In genomic region chr16:58715018-58715417, GRCm38 (mm10) we compare ENCODE assay signal across 29 mouse cellular contexts. TPM values are rescaled to one million over a fixed set of nuclear protein-coding genes. Genes with fewer than 3 reads are reported as not detected.
DNase-seq lines count a peak whose midpoint lies in the region; TF ChIP-seq lines count a peak whose summit lies in the region.
"Had no signal": no experiment of that assay in that cellular context is flagged by ENCODE, and none has a peak within 500 bp of the region (broad histone marks: within the 10 kb centered on the region; RNA-seq: fewer than 3 reads in every experiment).

No protein-coding gene starts in this region.

- peak overlapping the region; percentile 87 for H3K4me2 ChIP-seq in CH12.LX (ENCODE audit: insufficient read depth, low read depth, poor library complexity, severe bottlenecking)
- H3K4me2 ChIP-seq: embryonic facial prominence, embryonic 13.5 days; embryonic facial prominence, embryonic 15.5 days; forebrain, embryonic 12.5 days had no signal

- no peak for TF ChIP-seq POLR2A in testis, adult 2 months (IDR thresholded peaks at IDR 0.05; ENCODE audit: control insufficient read depth, low read depth, low read length)
- TF ChIP-seq POLR2A in CH12.LX (IDR thresholded peaks at IDR 0.05; ENCODE audit: low read depth, low read length), result no peak

- 73% methylated on average over 4 of the region's 4 CpGs for WGBS in limb, embryonic 10.5 days

- TF ChIP-seq CTCF in testis, adult 2 months (IDR thresholded peaks at IDR 0.05; ENCODE audit: control insufficient read depth, insufficient read depth, insufficient replicate concordance, low read depth, low read length), result no peak
- TF ChIP-seq CTCF in CH12.LX (conservative IDR thresholded peaks at IDR 0.05 in 1 of 2, IDR thresholded peaks at IDR 0.05 in 1 of 2; ENCODE audit: low read depth in 2 of 2, low read length in 2 of 2), result no peak
- TF ChIP-seq CTCF in layer of hippocampus, adult 2 months (conservative IDR thresholded peaks at IDR 0.05), result no peak

- dilution Hi-C loops in CH12.LX (cut with MboI; ENCODE audit: extremely low pct_ligation_motif_present, extremely low pct_unique_long_range_greater_than_20kb, low sequenced_read_pairs), result no loop called here

- peaks cover 9% of the 10 kb centered on the region; the same call in 1 of the 2 replicates for H3K79me2 ChIP-seq in CH12.LX (replicated peaks; ENCODE audit: control insufficient read depth, extremely low read depth, insufficient read depth, poor library complexity, severe bottlenecking)

- H3K9me3 ChIP-seq in CH12.LX (replicated peaks; ENCODE audit: low read length), result no peaks in the 10 kb centered on the region
- no peaks in the 10 kb centered on the region for H3K9me3 ChIP-seq in limb, embryonic 10.5 days (replicated peaks)
- H3K9me3 ChIP-seq: embryonic facial prominence, embryonic 13.5 days; embryonic facial prominence, embryonic 15.5 days; forebrain, embryonic 10.5 days; forebrain, embryonic 12.5 days had no signal

- H3K36me3 ChIP-seq in testis, adult 2 months (ENCODE audit: control insufficient read depth, insufficient read depth, low read length), result no peaks in the 10 kb centered on the region
- H3K36me3 ChIP-seq in CH12.LX (replicated peaks in 1 of 2; ENCODE audit: control insufficient read depth in 1 of 2, insufficient read depth in 1 of 2, low read length in 1 of 2), result peaks cover 12 to 17% of the 10 kb centered on the region in 2 experiments
- H3K36me3 ChIP-seq in limb, embryonic 10.5 days, result no peaks in the 10 kb centered on the region
- H3K36me3 ChIP-seq: embryonic facial prominence, embryonic 13.5 days; embryonic facial prominence, embryonic 15.5 days; forebrain, embryonic 10.5 days; forebrain, embryonic 12.5 days had no signal

- no peak for DNase-seq in testis, postnatal 14 days (ENCODE audit: low spot score)
- DNase-seq in CH12.LX (ENCODE audit: extremely low read depth) (peak; percentile 78), NIH3T3 (ENCODE audit: low read depth) (peak; percentile 11)
- DNase-seq in ovary, postnatal 10 days (ENCODE audit: low spot score), result no peak
- DNase-seq in limb, embryonic 10.5 days (ENCODE audit: low spot score), result no peak
- no peak for DNase-seq in layer of hippocampus, adult 2 months (ENCODE audit: low spot score in 2 of 2)
- DNase-seq: adrenal gland, adult 2 months; adrenal gland, postnatal 10 days; adrenal gland, postnatal 25 days; B cell, adult 2 months; cerebellum, adult 11 months; cerebellum, adult 18-20 months; cerebellum, adult 8-10 months; cerebellum, adult 9-11 months; cerebellum, postnatal 25 days had no signal

- peak overlapping the region; percentile 41 for H3K9ac ChIP-seq in CH12.LX (ENCODE audit: insufficient read depth, low read depth)
- H3K9ac ChIP-seq: embryonic facial prominence, embryonic 13.5 days; embryonic facial prominence, embryonic 15.5 days; forebrain, embryonic 12.5 days had no signal

- no peak overlapping the region for H3K27ac ChIP-seq in testis, adult 2 months (ENCODE audit: control insufficient read depth, insufficient read depth, low read depth, low read length)
- peak overlapping the region; percentile 40; the same call in 1 of the 2 replicates for H3K27ac ChIP-seq in CH12.LX (ENCODE audit: insufficient read depth, low read depth)
- H3K27ac ChIP-seq in limb, embryonic 10.5 days, result no peak overlapping the region
- H3K27ac ChIP-seq in layer of hippocampus, adult 2 months, result no peak overlapping the region
- H3K27ac ChIP-seq: embryonic facial prominence, embryonic 13.5 days; embryonic facial prominence, embryonic 15.5 days; forebrain, embryonic 10.5 days; forebrain, embryonic 12.5 days had no signal

- TF ChIP-seq EP300 in CH12.LX (IDR thresholded peaks at IDR 0.05; ENCODE audit: low read length), result peak; percentile 93

- in situ Hi-C loops in CH12.LX (cut with MboI; ENCODE audit: low pct_ligation_motif_present, low pct_unique_long_range_greater_than_20kb, low sequenced_read_pairs), result no loop called here

- H3K4me3 ChIP-seq in testis, adult 2 months (ENCODE audit: control insufficient read depth, low read depth, low read length), result peak overlapping the region; percentile 16; the same call in 1 of the 2 replicates
- peak overlapping the region in 1 of 3 experiments; percentile 51 for H3K4me3 ChIP-seq in CH12.LX (replicated peaks in 1 of 3; ENCODE audit: low read depth in 2 of 3, low read length in 2 of 3, poor library complexity in 1 of 3)
- no peak overlapping the region for H3K4me3 ChIP-seq in limb, embryonic 10.5 days
- H3K4me3 ChIP-seq in layer of hippocampus, adult 2 months, result no peak overlapping the region
- H3K4me3 ChIP-seq: embryonic facial prominence, embryonic 13.5 days; embryonic facial prominence, embryonic 15.5 days; erythroblast, embryonic 14.5 days; forebrain, embryonic 10.5 days; forebrain, embryonic 12.5 days had no signal

- 0 out of 2 replicates have a peak, but pooled peaks cover 2% of the 10 kb centered on the region for H3K27me3 ChIP-seq in testis, adult 2 months (ENCODE audit: control insufficient read depth, insufficient read depth, low read length)
- H3K27me3 ChIP-seq in CH12.LX (replicated peaks), result no peaks in the 10 kb centered on the region
- H3K27me3 ChIP-seq in limb, embryonic 10.5 days (ENCODE audit: low read depth, poor library complexity, severe bottlenecking), result no peaks in the 10 kb centered on the region
- H3K27me3 ChIP-seq: embryonic facial prominence, embryonic 13.5 days; embryonic facial prominence, embryonic 15.5 days; forebrain, embryonic 12.5 days had no signal

- no peaks in the 10 kb centered on the region; the same call in 1 of the 2 replicates for H3K4me1 ChIP-seq in testis, adult 2 months (ENCODE audit: control insufficient read depth, insufficient read depth, low read length)
- peaks cover 0 to 31% of the 10 kb centered on the region in 2 experiments; a peak in 2 of 4 replicates for H3K4me1 ChIP-seq in CH12.LX (ENCODE audit: control insufficient read depth in 1 of 2, insufficient read depth in 2 of 2)
- H3K4me1 ChIP-seq in limb, embryonic 10.5 days, result no peaks in the 10 kb centered on the region
- H3K4me1 ChIP-seq: embryonic facial prominence, embryonic 13.5 days; embryonic facial prominence, embryonic 15.5 days; forebrain, embryonic 12.5 days had no signal

- no peak; the same call in 1 of the 2 replicates for TF ChIP-seq RAD21 in CH12.LX (IDR thresholded peaks at IDR 0.05; ENCODE audit: low read depth, low read length)

TF ChIP-seq in CH12.LX, 34 proteins besides CTCF, POLR2A, EP300 and RAD21 (continues in another document):
- peak; percentile 65; the same call in 1 of the 2 replicates for TF ChIP-seq MAZ (IDR thresholded peaks at IDR 0.05; ENCODE audit: low read depth, low read length)
- peak; percentile 86 for TF ChIP-seq ETS1 (conservative IDR thresholded peaks at IDR 0.05; ENCODE audit: low read depth, low read length)
- peak; percentile 1; the same call in 1 of the 2 replicates for TF ChIP-seq SMC3 (IDR thresholded peaks at IDR 0.05; ENCODE audit: low read depth, low read length)
- peak; percentile 76 for TF ChIP-seq CHD2 (IDR thresholded peaks at IDR 0.05; ENCODE audit: low read length)
- TF ChIP-seq HCFC1 (IDR thresholded peaks at IDR 0.05; ENCODE audit: low read depth, low read length), result no peak
- TF ChIP-seq PAX5 (IDR thresholded peaks at IDR 0.05; ENCODE audit: low read length), result no peak
- TF ChIP-seq USF2 (conservative IDR thresholded peaks at IDR 0.05; ENCODE audit: low read depth, low read length), result no peak
- no peak for TF ChIP-seq NELFE (IDR thresholded peaks at IDR 0.05; ENCODE audit: low read depth, low read length)
- peak; percentile 97 for TF ChIP-seq IRF4 (IDR thresholded peaks at IDR 0.05; ENCODE audit: low read depth, low read length)
- no peak for TF ChIP-seq KAT2A (IDR thresholded peaks at IDR 0.05; ENCODE audit: insufficient replicate concordance, low read length)
- TF ChIP-seq ZNF384 (IDR thresholded peaks at IDR 0.05; ENCODE audit: low read depth, low read length), result peak; percentile 84
- TF ChIP-seq ELF1 (IDR thresholded peaks at IDR 0.05; ENCODE audit: low read depth, low read length), result no peak
- TF ChIP-seq ZKSCAN1 (IDR thresholded peaks at IDR 0.05; ENCODE audit: borderline replicate concordance, low read depth, low read length), result no peak
- TF ChIP-seq SIN3A (IDR thresholded peaks at IDR 0.05; ENCODE audit: low read length), result 0 out of 2 replicates have a peak, but pooled peaks have one; percentile 20
- no peak for TF ChIP-seq ZMIZ1 (IDR thresholded peaks at IDR 0.05; ENCODE audit: low read depth, low read length)
- TF ChIP-seq MAX (IDR thresholded peaks at IDR 0.05; ENCODE audit: low read length), result peak; percentile 68
- no peak for TF ChIP-seq USF1 (IDR thresholded peaks at IDR 0.05; ENCODE audit: low read depth, low read length)
- no peak for TF ChIP-seq ZC3H11A (IDR thresholded peaks at IDR 0.05; ENCODE audit: low read depth, low read length)
- no peak for TF ChIP-seq MXI1 (IDR thresholded peaks at IDR 0.05; ENCODE audit: low read depth, low read length)

RNA-seq across cellular contexts. Expression of gene Gpr15, which starts 3.9 kb away (rescaled TPM):
- polyA plus RNA-seq in testis, adult 2 months (2012; rRNA removed), result 3.8 and 4.2 TPM in 2 replicates
- total RNA-seq in CH12.LX (2012; rRNA removed) (13.8 and 14.5 TPM in 2 replicates), CH12.LX (2014; rRNA removed) (8.3 and 8.7 TPM in 2 replicates)
- 3.9 and 4.7 TPM in 2 replicates for polyA plus RNA-seq in CH12.LX (2012; ENCODE audit: insufficient read length, low read depth)
- 0.11 TPM in 1 of 2 replicates, not detected in the other for polyA plus RNA-seq in limb, embryonic 10.5 days (2016; fragmentation: Nextera tagmentation; extraction: Ambion mirVana)
- total RNA-seq in layer of hippocampus, adult 2 months (2021), result not detected
- total RNA-seq: adrenal gland, adult 2 months; adrenal gland, postnatal 10 days; adrenal gland, postnatal 25 days; adrenal gland, postnatal 4 days; ES-E14; MEL had no signal
- polyA plus RNA-seq: adrenal gland, adult 2 months; cortical plate, adult 2 months; embryonic facial prominence, embryonic 11.5 days; erythroblast, embryonic 14.5 days; forebrain, embryonic 10.5 days; forebrain, embryonic 14.5 days; forebrain, embryonic 16.5 days had no signal

RNA-seq across cellular contexts. Expression of gene Cldnd1, which starts 12.7 kb away (rescaled TPM):
- polyA plus RNA-seq in testis, adult 2 months (2012; rRNA removed), result 50.2 and 50.5 TPM in 2 replicates
- total RNA-seq in CH12.LX (2012; rRNA removed) (59.9 and 63.8 TPM in 2 replicates), CH12.LX (2014; rRNA removed) (78.0 and 78.7 TPM in 2 replicates)
- 65.6 and 80.6 TPM in 2 replicates for polyA plus RNA-seq in CH12.LX (2012; ENCODE audit: insufficient read length, low read depth)
- polyA plus RNA-seq in limb, embryonic 10.5 days (2016; fragmentation: Nextera tagmentation; extraction: Ambion mirVana), result 92.9 and 108 TPM in 2 replicates
- 10 to 100 TPM; 86.0 to 92.5 TPM for total RNA-seq in layer of hippocampus, adult 2 months (2021)

RNA-seq across cellular contexts. Expression of gene Cpox, which starts 44.9 kb away (rescaled TPM):
- 2.1 and 2.2 TPM in 2 replicates for polyA plus RNA-seq in testis, adult 2 months (2012; rRNA removed)
- total RNA-seq in CH12.LX (2012; rRNA removed) (77.2 and 91.4 TPM in 2 replicates), CH12.LX (2014; rRNA removed) (70.3 and 74.5 TPM in 2 replicates)
- polyA plus RNA-seq in CH12.LX (2012; ENCODE audit: insufficient read length, low read depth), result 72.3 and 75.6 TPM in 2 replicates
- polyA plus RNA-seq in limb, embryonic 10.5 days (2016; fragmentation: Nextera tagmentation; extraction: Ambion mirVana), result 26.6 and 29.7 TPM in 2 replicates
- total RNA-seq in layer of hippocampus, adult 2 months (2021), result 10 to 100 TPM; 48.8 to 58.6 TPM

RNA-seq across cellular contexts. Expression of gene Olfr172, which starts 48.0 kb away (rescaled TPM):
- polyA plus RNA-seq in testis, adult 2 months (2012; rRNA removed), result not detected in 2 replicates
- total RNA-seq in CH12.LX (2012; rRNA removed) (not detected in 2 replicates), CH12.LX (2014; rRNA removed) (not detected in 2 replicates)
- polyA plus RNA-seq in CH12.LX (2012; ENCODE audit: insufficient read length, low read depth), result not detected in 2 replicates
- not detected in 2 replicates for polyA plus RNA-seq in limb, embryonic 10.5 days (2016; fragmentation: Nextera tagmentation; extraction: Ambion mirVana)
- not detected for total RNA-seq in layer of hippocampus, adult 2 months (2021)
- total RNA-seq: adrenal gland, adult 2 months; adrenal gland, postnatal 10 days; adrenal gland, postnatal 25 days; adrenal gland, postnatal 4 days; ES-E14; MEL had no signal
- polyA plus RNA-seq: adrenal gland, adult 2 months; brain, embryonic 14.5 days; cortical plate, adult 2 months; embryonic facial prominence, embryonic 11.5 days; embryonic facial prominence, embryonic 13.5 days; embryonic facial prominence, embryonic 15.5 days; forebrain, embryonic 10.5 days; forebrain, embryonic 12.5 days; forebrain, embryonic 14.5 days; forebrain, embryonic 16.5 days had no signal

Comparison
In these comparisons a context has a peak if more than half of its experiments do, and no peak if none do; other contexts are left out.
1. DNase-seq: peak in CH12.LX (single experiment) and NIH3T3 (single experiment); none in testis, postnatal 14 days (single experiment), ovary, postnatal 10 days (single experiment), limb, embryonic 10.5 days (single experiment) and layer of hippocampus, adult 2 months (0 of 2).